Mouse (Mus musculus): ENCODE measurements around the gene Col18a1. TPM values are rescaled to one million over a fixed set of nuclear protein-coding genes. Genes with fewer than 3 reads are reported as not detected.

The Col18a1 gene
- total RNA-seq, 1 experiment: 414 TPM

DNA sequence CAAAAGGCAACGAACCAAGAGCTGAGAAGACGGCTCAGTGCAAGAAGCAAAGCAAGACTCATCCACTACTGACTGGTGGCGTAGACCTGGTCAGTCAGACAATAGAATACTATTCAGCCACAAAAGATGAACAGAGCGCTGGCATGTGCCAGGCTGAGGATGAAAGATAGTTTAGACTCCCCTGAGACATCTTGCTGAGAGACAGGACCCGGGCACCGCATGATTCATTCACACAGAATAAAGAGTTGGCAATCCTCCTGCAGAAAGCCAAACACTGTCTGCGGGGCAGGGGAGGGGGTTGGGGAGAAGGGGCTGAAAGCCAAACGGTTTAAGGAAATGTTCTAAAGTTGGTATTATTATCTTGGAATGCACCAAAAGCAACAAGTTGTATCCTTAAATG is 42.4 kb downstream of the Col18a1 start:
- no peak for DNase-seq (ENCODE audit: low read depth, low spot score)
- Histone ChIP-seq H3K4me1 (ENCODE audit: control insufficient read depth in 2 of 2, insufficient read depth in 2 of 2, low read length in 2 of 2, poor library complexity in 1 of 2) (peaks cover 2 to 34% of the 10 kb centered on the region in 2 experiments; a peak in 3 of 4 replicates), H3K36me3 (ENCODE audit: control insufficient read depth, insufficient read depth, low read length, poor library complexity, severe bottlenecking) (peaks cover 14% of the 10 kb centered on the region; the same call in 1 of the 2 replicates), H3K9ac (ENCODE audit: insufficient read depth, low read depth, low read length, poor library complexity, severe bottlenecking) (no peak overlapping the region), H3K4me3 (ENCODE audit: insufficient read depth in 1 of 2, low read depth in 1 of 2, low read length in 2 of 2, poor library complexity in 1 of 2, severe bottlenecking in 1 of 2) (no peak overlapping the region), H3K9me3 (ENCODE audit: control insufficient read depth, insufficient read depth, low read depth, low read length) (no peaks in the 10 kb centered on the region), H3K27ac (ENCODE audit: insufficient read depth, low read depth, low read length, poor library complexity, severe bottlenecking) (no peak overlapping the region)
- TF ChIP-seq CHD2 (IDR thresholded peaks at IDR 0.05; ENCODE audit: low read depth, low read length): no peak
- no peak for TF ChIP-seq ZC3H11A (IDR thresholded peaks at IDR 0.05; ENCODE audit: borderline replicate concordance, low read depth, low read length)
- no peak for TF ChIP-seq MAFK (IDR thresholded peaks at IDR 0.05; ENCODE audit: insufficient read depth, low read depth, low read length)
- TF ChIP-seq HCFC1 (IDR thresholded peaks at IDR 0.05; ENCODE audit: borderline replicate concordance, insufficient read depth, low read length): no peak
- TF ChIP-seq ZNF384 (IDR thresholded peaks at IDR 0.05; ENCODE audit: low read depth, low read length): no peak
- in situ Hi-C loops (cut with MboI; ENCODE audit: low sequenced_read_pairs in 2 of 2, unreplicated experiment in 2 of 2): no loop called here

DNA sequence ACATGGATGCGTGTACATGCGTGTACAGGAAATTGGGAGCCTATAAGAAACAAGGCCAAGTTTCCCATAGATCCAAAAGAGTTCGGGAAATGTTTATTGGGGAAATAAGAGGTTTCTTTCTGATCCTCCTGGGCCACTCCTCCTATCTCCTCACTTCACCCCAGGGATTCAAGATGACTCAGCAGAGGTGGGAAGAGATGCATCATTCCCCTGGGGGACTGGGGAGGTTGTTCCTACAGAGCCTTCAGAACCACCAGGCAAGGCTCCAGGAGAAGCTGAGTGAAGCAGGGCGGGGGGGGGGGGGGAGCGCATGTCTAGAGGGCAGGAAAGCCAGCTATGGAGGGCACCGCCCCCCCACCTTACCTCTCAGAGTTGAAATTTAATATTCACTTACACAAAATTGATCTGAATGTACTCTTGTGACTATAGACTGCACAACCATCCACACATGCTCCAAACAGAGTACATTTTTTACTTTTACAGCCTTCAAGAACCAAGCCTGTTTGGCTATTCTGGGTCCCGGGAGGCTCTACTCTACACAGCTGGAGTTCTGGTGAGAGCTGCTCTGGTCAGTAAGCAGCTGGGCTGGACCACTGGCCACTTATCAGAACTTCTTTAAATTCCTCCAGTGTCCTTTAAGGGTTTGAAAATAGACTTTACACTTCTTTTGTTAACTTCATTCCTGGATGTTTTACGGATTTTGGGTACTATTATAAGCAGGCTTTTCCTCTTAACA is 44.9 kb downstream of the Col18a1 start:
- H3K9me3 ChIP-seq (ENCODE audit: control insufficient read depth, insufficient read depth, low read depth, low read length): no peaks in the 10 kb centered on the region

DNA sequence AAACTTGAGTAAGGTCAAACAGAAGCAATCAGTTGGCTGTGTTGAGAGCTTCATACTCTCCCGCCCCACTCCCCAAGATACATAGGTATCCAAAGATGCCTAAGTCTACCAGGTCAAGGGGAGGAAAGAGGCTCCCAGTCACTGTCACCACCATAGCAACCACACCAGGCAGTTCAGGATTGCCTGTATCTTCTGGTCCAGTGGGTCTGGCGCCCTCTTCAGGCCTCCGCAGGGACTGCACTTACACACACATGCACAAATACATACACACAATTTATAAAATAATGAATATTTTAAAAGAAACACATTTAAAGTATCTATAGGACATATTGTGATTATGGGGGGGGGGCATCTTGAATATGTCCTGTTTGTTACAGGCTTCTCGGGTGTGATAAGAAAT is 45.8 kb downstream of the Col18a1 start:
- peaks cover 0 to 33% of the 10 kb centered on the region in 2 experiments; a peak in 2 of 4 replicates for H3K4me1 ChIP-seq (ENCODE audit: control insufficient read depth in 2 of 2, insufficient read depth in 2 of 2, low read length in 2 of 2, poor library complexity in 1 of 2)
- no peaks in the 10 kb centered on the region for H3K9me3 ChIP-seq (ENCODE audit: control insufficient read depth, insufficient read depth, low read depth, low read length)
- H3K4me3 ChIP-seq (ENCODE audit: insufficient read depth in 1 of 2, low read depth in 1 of 2, low read length in 2 of 2, poor library complexity in 1 of 2, severe bottlenecking in 1 of 2): no peak overlapping the region
- H3K36me3 ChIP-seq (ENCODE audit: control insufficient read depth, insufficient read depth, low read length, poor library complexity, severe bottlenecking): peaks cover 13% of the 10 kb centered on the region; the same call in 1 of the 2 replicates
- in situ Hi-C loops (cut with MboI; ENCODE audit: low sequenced_read_pairs in 2 of 2, unreplicated experiment in 2 of 2): no loop called here
- no peak for DNase-seq (ENCODE audit: low read depth, low spot score)
- TF ChIP-seq MAFK (IDR thresholded peaks at IDR 0.05; ENCODE audit: insufficient read depth, low read depth, low read length) (no peak), ZNF384 (IDR thresholded peaks at IDR 0.05; ENCODE audit: low read depth, low read length) (no peak), HCFC1 (IDR thresholded peaks at IDR 0.05; ENCODE audit: borderline replicate concordance, insufficient read depth, low read length) (no peak), ZC3H11A (IDR thresholded peaks at IDR 0.05; ENCODE audit: borderline replicate concordance, low read depth, low read length) (no peak), CHD2 (IDR thresholded peaks at IDR 0.05; ENCODE audit: low read depth, low read length) (no peak)
- no peak overlapping the region for H3K9ac ChIP-seq (ENCODE audit: insufficient read depth, low read depth, low read length, poor library complexity, severe bottlenecking)
- H3K27ac ChIP-seq (ENCODE audit: insufficient read depth, low read depth, low read length, poor library complexity, severe bottlenecking): no peak overlapping the region

More for the DNA sequence above, 44.9 kb downstream of the Col18a1 start:
- in situ Hi-C loops (cut with MboI; ENCODE audit: low sequenced_read_pairs in 2 of 2, unreplicated experiment in 2 of 2): no loop called here
- Histone ChIP-seq H3K4me3 (ENCODE audit: insufficient read depth in 1 of 2, low read depth in 1 of 2, low read length in 2 of 2, poor library complexity in 1 of 2, severe bottlenecking in 1 of 2) (no peak overlapping the region), H3K4me1 (ENCODE audit: control insufficient read depth in 2 of 2, insufficient read depth in 2 of 2, low read length in 2 of 2, poor library complexity in 1 of 2) (peaks cover 1 to 35% of the 10 kb centered on the region in 2 experiments; a peak in 3 of 4 replicates), H3K36me3 (ENCODE audit: control insufficient read depth, insufficient read depth, low read length, poor library complexity, severe bottlenecking) (peaks cover 14% of the 10 kb centered on the region; the same call in 1 of the 2 replicates), H3K27ac (ENCODE audit: insufficient read depth, low read depth, low read length, poor library complexity, severe bottlenecking) (no peak overlapping the region), H3K9ac (ENCODE audit: insufficient read depth, low read depth, low read length, poor library complexity, severe bottlenecking) (no peak overlapping the region)
- no peak for DNase-seq (ENCODE audit: low read depth, low spot score)
- no peak for TF ChIP-seq ZC3H11A (IDR thresholded peaks at IDR 0.05; ENCODE audit: borderline replicate concordance, low read depth, low read length)
- no peak for TF ChIP-seq ZNF384 (IDR thresholded peaks at IDR 0.05; ENCODE audit: low read depth, low read length)
- TF ChIP-seq CHD2 (IDR thresholded peaks at IDR 0.05; ENCODE audit: low read depth, low read length): no peak
- no peak for TF ChIP-seq MAFK (IDR thresholded peaks at IDR 0.05; ENCODE audit: insufficient read depth, low read depth, low read length)
- TF ChIP-seq HCFC1 (IDR thresholded peaks at IDR 0.05; ENCODE audit: borderline replicate concordance, insufficient read depth, low read length): no peak

DNA sequence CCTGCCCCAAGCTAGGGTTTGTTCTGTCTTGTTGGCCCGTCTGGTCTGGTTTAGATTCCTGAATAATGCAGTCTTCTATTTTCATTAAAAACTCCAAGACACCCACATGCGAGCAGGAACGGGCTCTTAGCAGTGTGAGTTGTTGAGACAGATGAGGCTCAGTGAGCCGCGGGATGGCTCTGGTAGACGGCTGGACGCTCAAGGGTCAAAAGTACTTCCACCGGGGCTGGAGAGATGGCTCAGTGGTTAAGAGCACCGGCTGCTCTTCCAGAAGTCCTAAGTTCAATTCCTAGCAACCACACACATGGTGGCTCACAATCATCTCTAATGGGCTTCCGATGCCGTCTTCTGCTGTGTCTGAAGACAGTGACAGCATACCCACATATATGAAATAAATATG is 46.9 kb downstream of the Col18a1 start:
- no peak overlapping the region for H3K9ac ChIP-seq (ENCODE audit: insufficient read depth, low read depth, low read length, poor library complexity, severe bottlenecking)
- no peaks in the 10 kb centered on the region for H3K9me3 ChIP-seq (ENCODE audit: control insufficient read depth, insufficient read depth, low read depth, low read length)
- no peak for DNase-seq (ENCODE audit: low read depth, low spot score)
- peaks cover 0 to 32% of the 10 kb centered on the region in 2 experiments; a peak in 2 of 4 replicates for H3K4me1 ChIP-seq (ENCODE audit: control insufficient read depth in 2 of 2, insufficient read depth in 2 of 2, low read length in 2 of 2, poor library complexity in 1 of 2)
- H3K36me3 ChIP-seq (ENCODE audit: control insufficient read depth, insufficient read depth, low read length, poor library complexity, severe bottlenecking): peaks cover 5% of the 10 kb centered on the region; the same call in 1 of the 2 replicates
- no peak overlapping the region for H3K4me3 ChIP-seq (ENCODE audit: insufficient read depth in 1 of 2, low read depth in 1 of 2, low read length in 2 of 2, poor library complexity in 1 of 2, severe bottlenecking in 1 of 2)
- H3K27ac ChIP-seq (ENCODE audit: insufficient read depth, low read depth, low read length, poor library complexity, severe bottlenecking): no peak overlapping the region
- in situ Hi-C loops (cut with MboI; ENCODE audit: low sequenced_read_pairs in 2 of 2, unreplicated experiment in 2 of 2): no loop called here
- TF ChIP-seq ZNF384 (IDR thresholded peaks at IDR 0.05; ENCODE audit: low read depth, low read length) (no peak), ZC3H11A (IDR thresholded peaks at IDR 0.05; ENCODE audit: borderline replicate concordance, low read depth, low read length) (no peak)

Data from ES-E14 (cell line).